Mouse (Mus musculus): ENCODE measurements around the gene Hist3h2ba.

DNA sequence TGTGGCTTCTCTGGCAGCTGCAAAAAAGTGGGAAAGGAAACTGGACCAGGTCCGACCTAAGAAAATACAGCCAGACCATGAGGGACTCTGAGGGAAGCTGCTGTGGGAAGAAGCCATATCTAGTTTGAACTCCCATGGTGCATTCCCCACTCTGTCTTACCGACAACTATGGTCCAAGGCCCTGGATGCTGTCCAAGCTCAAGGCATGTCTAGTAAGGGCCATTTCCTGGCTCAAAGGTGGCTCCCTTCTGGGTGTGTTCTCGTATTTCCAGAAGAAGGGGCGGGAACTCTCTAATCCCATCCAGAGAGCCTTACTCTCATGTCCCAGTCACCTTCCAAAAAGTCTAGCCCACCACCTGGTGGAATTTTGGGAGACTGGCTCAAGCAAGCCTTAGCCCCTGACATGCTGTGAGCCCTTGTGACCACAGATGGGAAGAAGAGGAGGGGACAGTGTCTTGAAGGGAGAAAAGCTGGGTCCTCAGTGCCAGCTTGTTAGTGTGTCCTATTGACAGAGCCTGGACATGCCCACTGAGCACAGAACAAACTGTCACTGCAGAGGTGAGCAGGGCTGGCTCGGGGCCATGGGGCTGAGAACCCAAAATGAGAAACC, 31.8 kb downstream of the Hist3h2ba start:
- TF ChIP-seq POLR2A (IDR thresholded peaks at IDR 0.05; ENCODE audit: borderline replicate concordance, low read depth, low read length) (no peak), CTCF (IDR thresholded peaks at IDR 0.05; ENCODE audit: low read depth, low read length) (no peak; the same call in 1 of the 2 replicates)
